Mouse (Mus musculus): ENCODE data around the gene B4galt5. TPM values are rescaled to one million over a fixed set of nuclear protein-coding genes. Genes with fewer than 3 reads are reported as not detected.

Gene B4galt5
- total RNA-seq, 1 experiment = 40.5 TPM

GRCm38 (mm10) chr2:167313501-167314326 is 35.3 kb downstream of the B4galt5 start:
- in situ Hi-C loops (cut with MboI; ENCODE audit: low sequenced_read_pairs in 2 of 2, unreplicated experiment in 2 of 2) = no loop called here

GRCm38 (mm10) chr2:167310121-167310520 is 38.9 kb downstream of the B4galt5 start:
- H3K36me3 ChIP-seq (ENCODE audit: control insufficient read depth, insufficient read depth, low read length, poor library complexity, severe bottlenecking) = peaks cover 21% of the 10 kb centered on the region
- in situ Hi-C loops (cut with MboI; ENCODE audit: low sequenced_read_pairs in 2 of 2, unreplicated experiment in 2 of 2) = no loop called here
- no peak for TF ChIP-seq ZC3H11A (IDR thresholded peaks at IDR 0.05; ENCODE audit: borderline replicate concordance, low read depth, low read length)

More at GRCm38 (mm10) chr2:167313501-167314326, 35.3 kb downstream of the B4galt5 start:
- Histone ChIP-seq H3K9me3 (ENCODE audit: control insufficient read depth, insufficient read depth, low read depth, low read length) (no peaks in the 10 kb centered on the region), H3K36me3 (ENCODE audit: control insufficient read depth, insufficient read depth, low read length, poor library complexity, severe bottlenecking) (peaks cover 2% of the 10 kb centered on the region; the same call in 1 of the 2 replicates), H3K27ac (ENCODE audit: insufficient read depth, low read depth, low read length, poor library complexity, severe bottlenecking) (peak overlapping the region; percentile 34; the same call in 1 of the 2 replicates), H3K4me3 (ENCODE audit: insufficient read depth in 1 of 2, low read depth in 1 of 2, low read length in 2 of 2, poor library complexity in 1 of 2, severe bottlenecking in 1 of 2) (no peak overlapping the region; a peak in 1 of 4 replicates), H3K9ac (ENCODE audit: insufficient read depth, low read depth, low read length, poor library complexity, severe bottlenecking) (peak overlapping the region; percentile 4; the same call in 1 of the 2 replicates), H3K4me1 (ENCODE audit: control insufficient read depth in 2 of 2, insufficient read depth in 2 of 2, low read length in 2 of 2, poor library complexity in 1 of 2) (peaks cover 15 to 31% of the 10 kb centered on the region in 2 experiments)
- DNase-seq (ENCODE audit: low read depth, low spot score) = peak; percentile 57
- no peak for TF ChIP-seq MAFK (IDR thresholded peaks at IDR 0.05; ENCODE audit: insufficient read depth, low read depth, low read length)
- no peak for TF ChIP-seq HCFC1 (IDR thresholded peaks at IDR 0.05; ENCODE audit: borderline replicate concordance, insufficient read depth, low read length)
- no peak for TF ChIP-seq CHD2 (IDR thresholded peaks at IDR 0.05; ENCODE audit: low read depth, low read length)
- no peak for TF ChIP-seq ZC3H11A (IDR thresholded peaks at IDR 0.05; ENCODE audit: borderline replicate concordance, low read depth, low read length)
- TF ChIP-seq ZNF384 (IDR thresholded peaks at IDR 0.05; ENCODE audit: low read depth, low read length) = no peak

DNA sequence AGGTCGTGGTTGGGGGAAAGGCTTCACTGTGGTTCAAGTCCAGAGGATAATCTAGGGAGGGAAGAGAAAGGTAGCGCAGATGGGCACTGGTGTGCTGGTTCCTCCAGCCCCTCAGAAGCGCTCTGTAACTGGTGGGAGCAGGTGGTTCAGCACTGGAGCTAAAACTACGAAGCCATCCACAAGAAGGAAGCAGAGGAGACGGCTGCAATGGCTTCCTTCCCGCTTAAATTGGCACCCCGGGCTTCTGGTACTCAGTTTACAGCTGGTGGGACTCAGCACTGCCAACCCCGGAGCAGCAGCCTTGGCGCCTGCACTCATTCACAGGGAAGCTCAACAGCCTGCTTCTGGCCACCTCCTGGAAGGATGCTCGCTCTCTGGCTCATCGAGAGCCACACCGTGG is 39.7 kb downstream of the B4galt5 start:
- Histone ChIP-seq H3K4me1 (ENCODE audit: control insufficient read depth in 2 of 2, insufficient read depth in 2 of 2, low read length in 2 of 2, poor library complexity in 1 of 2) (peaks cover 5 to 14% of the 10 kb centered on the region in 2 experiments), H3K9ac (ENCODE audit: insufficient read depth, low read depth, low read length, poor library complexity, severe bottlenecking) (no peak overlapping the region), H3K36me3 (ENCODE audit: control insufficient read depth, insufficient read depth, low read length, poor library complexity, severe bottlenecking) (peaks cover 25% of the 10 kb centered on the region), H3K9me3 (ENCODE audit: control insufficient read depth, insufficient read depth, low read depth, low read length) (no peaks in the 10 kb centered on the region), H3K27ac (ENCODE audit: insufficient read depth, low read depth, low read length, poor library complexity, severe bottlenecking) (no peak overlapping the region), H3K4me3 (ENCODE audit: insufficient read depth in 1 of 2, low read depth in 1 of 2, low read length in 2 of 2, poor library complexity in 1 of 2, severe bottlenecking in 1 of 2) (no peak overlapping the region)
- in situ Hi-C loops (cut with MboI; ENCODE audit: low sequenced_read_pairs in 2 of 2, unreplicated experiment in 2 of 2) = no loop called here
- TF ChIP-seq ZC3H11A (IDR thresholded peaks at IDR 0.05; ENCODE audit: borderline replicate concordance, low read depth, low read length) (no peak), CHD2 (IDR thresholded peaks at IDR 0.05; ENCODE audit: low read depth, low read length) (no peak), MAFK (IDR thresholded peaks at IDR 0.05; ENCODE audit: insufficient read depth, low read depth, low read length) (no peak), ZNF384 (IDR thresholded peaks at IDR 0.05; ENCODE audit: low read depth, low read length) (no peak), HCFC1 (IDR thresholded peaks at IDR 0.05; ENCODE audit: borderline replicate concordance, insufficient read depth, low read length) (no peak)
- DNase-seq (ENCODE audit: low read depth, low spot score) = no peak

More at GRCm38 (mm10) chr2:167310121-167310520, 38.9 kb downstream of the B4galt5 start:
- H3K4me1 ChIP-seq (ENCODE audit: control insufficient read depth in 2 of 2, insufficient read depth in 2 of 2, low read length in 2 of 2, poor library complexity in 1 of 2) = peaks cover 13 to 23% of the 10 kb centered on the region in 2 experiments
- H3K9ac ChIP-seq (ENCODE audit: insufficient read depth, low read depth, low read length, poor library complexity, severe bottlenecking) = no peak overlapping the region
- no peak overlapping the region for H3K4me3 ChIP-seq (ENCODE audit: insufficient read depth in 1 of 2, low read depth in 1 of 2, low read length in 2 of 2, poor library complexity in 1 of 2, severe bottlenecking in 1 of 2)
- no peak overlapping the region for H3K27ac ChIP-seq (ENCODE audit: insufficient read depth, low read depth, low read length, poor library complexity, severe bottlenecking)
- no peak for DNase-seq (ENCODE audit: low read depth, low spot score)
- H3K9me3 ChIP-seq (ENCODE audit: control insufficient read depth, insufficient read depth, low read depth, low read length) = no peaks in the 10 kb centered on the region

GRCm38 (mm10) chr2:167307716-167308115 is 41.3 kb downstream of the B4galt5 start:
- no peaks in the 10 kb centered on the region for H3K9me3 ChIP-seq (ENCODE audit: control insufficient read depth, insufficient read depth, low read depth, low read length)
- TF ChIP-seq HCFC1 (IDR thresholded peaks at IDR 0.05; ENCODE audit: borderline replicate concordance, insufficient read depth, low read length) (no peak), ZC3H11A (IDR thresholded peaks at IDR 0.05; ENCODE audit: borderline replicate concordance, low read depth, low read length) (no peak), MAFK (IDR thresholded peaks at IDR 0.05; ENCODE audit: insufficient read depth, low read depth, low read length) (no peak), ZNF384 (IDR thresholded peaks at IDR 0.05; ENCODE audit: low read depth, low read length) (no peak), CHD2 (IDR thresholded peaks at IDR 0.05; ENCODE audit: low read depth, low read length) (no peak)
- DNase-seq (ENCODE audit: low read depth, low spot score) = no peak
- no peak overlapping the region for H3K9ac ChIP-seq (ENCODE audit: insufficient read depth, low read depth, low read length, poor library complexity, severe bottlenecking)
- no peaks in the 10 kb centered on the region; a peak in 2 of 4 replicates for H3K4me1 ChIP-seq (ENCODE audit: control insufficient read depth in 2 of 2, insufficient read depth in 2 of 2, low read length in 2 of 2, poor library complexity in 1 of 2)
- in situ Hi-C loops (cut with MboI; ENCODE audit: low sequenced_read_pairs in 2 of 2, unreplicated experiment in 2 of 2) = no loop called here
- H3K27ac ChIP-seq (ENCODE audit: insufficient read depth, low read depth, low read length, poor library complexity, severe bottlenecking) = no peak overlapping the region
- no peak overlapping the region for H3K4me3 ChIP-seq (ENCODE audit: insufficient read depth in 1 of 2, low read depth in 1 of 2, low read length in 2 of 2, poor library complexity in 1 of 2, severe bottlenecking in 1 of 2)
- H3K36me3 ChIP-seq (ENCODE audit: control insufficient read depth, insufficient read depth, low read length, poor library complexity, severe bottlenecking) = peaks cover 31% of the 10 kb centered on the region
